Mouse (Mus musculus) cerebellum, adult 2 months (tissue): ENCODE measurements at regions not wholly inside any gene's neighbourhood (a gene's known extent, or its start where the extent isn't known, plus 50 kb on each side); places are given as distances from the start of the nearest gene placed in this dataset.

Source experiments
- DNase-seq, 2 experiments: peaks; one replicate each; pipeline ENCODE4 v3.0.0; 2021
- H3K27ac ChIP-seq: fragments of 200-500 bp; 2 replicates; pipeline ENCODE4 v1.5.1; 2012; ENCODE audit warnings: low read length, control low read depth, inconsistent platforms; ENCODE audit not compliant: insufficient read depth
- H3K27me3 ChIP-seq: fragments of 200-500 bp; 2 replicates; pipeline ENCODE4 v1.6.1; 2012; ENCODE audit warnings: inconsistent platforms, mild to moderate bottlenecking, low read length, moderate library complexity; ENCODE audit not compliant: control insufficient read depth, insufficient read depth
- H3K4me1 ChIP-seq: fragments of 200-500 bp; 2 replicates; pipeline ENCODE4 v1.6.1; 2011; ENCODE audit warnings: low read length; ENCODE audit not compliant: control insufficient read depth, insufficient read depth
- H3K4me3 ChIP-seq: fragments of 200-500 bp; replicated peaks from 2 replicates; pipeline ENCODE3; 2011; ENCODE audit warnings: mild to moderate bottlenecking, low read depth, low read length, control low read depth; ENCODE audit not compliant: insufficient read depth
- CTCF ChIP-seq: fragments of 200-500 bp; IDR thresholded peaks from 2 replicates; pipeline ENCODE4 v1.5.1; 2011; ENCODE audit warnings: low read depth, mild to moderate bottlenecking, control low read depth, low read length, moderate library complexity, borderline replicate concordance; ENCODE audit not compliant: insufficient read depth
- POLR2A ChIP-seq: fragments of 200-500 bp; IDR thresholded peaks from 2 replicates; pipeline ENCODE4 v1.6.1; 2011; ENCODE audit warnings: low read length, control low read depth, borderline replicate concordance; ENCODE audit not compliant: insufficient read depth
- WGBS: fragments of 180-500 bp; shearing (Covaris S2); methylation state at CpG from one replicate; pipeline ENCODE4 v1.1.7; 2018; 5-methylcytosine and 5-hydroxymethylcytosine counted together

GRCm38 (mm10) chr17:51907031-51907430 lies 73.9 kb upstream of the Satb1 start:
- no peak overlapping the region for H3K4me3 ChIP-seq
- no peak overlapping the region for H3K27ac ChIP-seq
- TF ChIP-seq POLR2A (no peak), CTCF (no peak)
- 54% methylated on average over 4 of the region's 4 CpGs for WGBS
- H3K27me3 ChIP-seq = no peaks in the 10 kb centered on the region
- no peak for DNase-seq
- H3K4me1 ChIP-seq = no peaks in the 10 kb centered on the region

GRCm38 (mm10) chr17:51906418-51906817 lies 73.3 kb upstream of the Satb1 start:
- Histone ChIP-seq H3K27me3 (no peaks in the 10 kb centered on the region), H3K27ac (no peak overlapping the region), H3K4me3 (no peak overlapping the region), H3K4me1 (no peaks in the 10 kb centered on the region)
- WGBS = 76% methylated on average over 4 of the region's 4 CpGs
- DNase-seq = no peak
- TF ChIP-seq CTCF = no peak
- no peak for TF ChIP-seq POLR2A

GRCm38 (mm10) chr17:51903885-51904284 lies 70.8 kb upstream of the Satb1 start:
- WGBS = 55% methylated on average over 3 of the region's 3 CpGs

GRCm38 (mm10) chr17:51899376-51899775 lies 66.3 kb upstream of the Satb1 start:
- H3K4me1 ChIP-seq = no peaks in the 10 kb centered on the region
- TF ChIP-seq POLR2A (no peak), CTCF (no peak)
- H3K4me3 ChIP-seq = no peak overlapping the region
- no peak overlapping the region for H3K27ac ChIP-seq
- WGBS = 90% methylated on average over 2 of the region's 2 CpGs
- H3K27me3 ChIP-seq = no peaks in the 10 kb centered on the region
- DNase-seq = no peak

More at GRCm38 (mm10) chr17:51903885-51904284, 70.8 kb upstream of the Satb1 start:
- TF ChIP-seq CTCF (no peak), POLR2A (no peak)
- Histone ChIP-seq H3K27ac (no peak overlapping the region), H3K4me1 (no peaks in the 10 kb centered on the region), H3K27me3 (no peaks in the 10 kb centered on the region), H3K4me3 (no peak overlapping the region)
- no peak for DNase-seq

GRCm38 (mm10) chr17:51896160-51896559 lies 63.1 kb upstream of the Satb1 start:
- 94% methylated on average over 3 of the region's 3 CpGs for WGBS
- no peaks in the 10 kb centered on the region for H3K4me1 ChIP-seq

GRCm38 (mm10) chr17:51894278-51894677 lies 61.2 kb upstream of the Satb1 start:
- no peak overlapping the region for H3K4me3 ChIP-seq
- no peak for TF ChIP-seq POLR2A
- TF ChIP-seq CTCF = no peak
- DNase-seq = no peak
- 94% methylated on average over 8 of the region's 8 CpGs for WGBS
- H3K27ac ChIP-seq = no peak overlapping the region
- H3K4me1 ChIP-seq = no peaks in the 10 kb centered on the region
- H3K27me3 ChIP-seq = no peaks in the 10 kb centered on the region

More at GRCm38 (mm10) chr17:51896160-51896559, 63.1 kb upstream of the Satb1 start:
- H3K4me3 ChIP-seq = no peak overlapping the region
- TF ChIP-seq CTCF (no peak), POLR2A (no peak)
- no peak overlapping the region for H3K27ac ChIP-seq
- DNase-seq = no peak
- no peaks in the 10 kb centered on the region for H3K27me3 ChIP-seq

- H3K27me3 ChIP-seq = no peaks in the 10 kb centered on the region
- DNase-seq = no peak
- H3K27ac ChIP-seq = no peak overlapping the region
- TF ChIP-seq CTCF = no peak
- TF ChIP-seq POLR2A = no peak
- 71% methylated on average over 3 of the region's 3 CpGs for WGBS
- H3K4me1 ChIP-seq = no peaks in the 10 kb centered on the region
- H3K4me3 ChIP-seq = no peak overlapping the region
Observed at GRCm38 (mm10) chr17:51892856-51893255, 59.8 kb upstream of the Satb1 start.

GRCm38 (mm10) chr17:51892159-51892558 lies 59.1 kb upstream of the Satb1 start:
- TF ChIP-seq CTCF (no peak), POLR2A (no peak)
- Histone ChIP-seq H3K4me3 (no peak overlapping the region), H3K4me1 (no peaks in the 10 kb centered on the region), H3K27me3 (no peaks in the 10 kb centered on the region), H3K27ac (no peak overlapping the region)
- 85% methylated on average over 4 of the region's 4 CpGs for WGBS
- no peak for DNase-seq
